Mouse (Mus musculus) left cerebral cortex, adult 11 months (tissue): ENCODE data around the gene Prdm10.

Experiments
- DNase-seq: peaks from one replicate; pipeline ENCODE4 v3.0.0; 2022; ENCODE audit warnings: low spot score

Prdm10 gene

DNA sequence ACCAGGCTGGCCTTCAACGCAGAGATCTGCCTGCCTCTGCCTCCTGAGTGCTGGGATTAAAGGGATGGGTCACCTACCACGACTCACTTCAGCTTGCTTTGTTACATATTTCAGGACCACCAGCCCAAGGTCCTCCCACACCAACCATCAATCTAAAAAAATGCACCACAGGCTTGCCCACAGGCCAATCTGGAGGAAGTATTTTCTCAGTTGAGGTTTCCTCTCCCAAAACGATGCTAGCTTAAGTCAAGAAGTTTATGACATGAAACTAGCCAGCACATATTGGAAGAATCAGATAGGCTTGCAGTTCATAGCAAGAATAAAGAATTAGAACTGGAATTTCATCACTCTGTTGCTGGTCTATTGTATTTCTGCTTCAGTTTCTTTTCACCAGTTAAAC lies 24.0 kb downstream of the Prdm10 start:
- DNase-seq = no peak

DNA sequence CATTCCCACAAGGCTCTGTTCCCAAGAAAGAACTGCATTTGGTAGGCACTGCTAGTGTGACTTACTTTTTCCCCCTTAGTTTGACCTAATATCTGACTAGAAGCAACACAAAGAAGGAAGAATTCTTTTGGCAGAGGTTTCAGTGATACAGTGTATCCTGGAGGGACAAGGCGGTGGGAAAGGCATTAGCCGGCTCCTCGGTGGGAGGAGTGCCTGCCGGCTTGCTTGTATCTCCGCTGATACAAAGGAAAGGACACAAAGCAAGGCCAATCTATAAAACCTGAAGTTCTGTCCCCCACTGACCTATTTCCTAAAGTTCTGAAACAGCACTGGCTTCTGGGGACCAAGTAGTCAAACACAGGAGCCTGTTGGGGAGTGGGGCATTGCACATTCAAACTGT lies 24.8 kb downstream of the Prdm10 start:
- DNase-seq = no peak

DNA sequence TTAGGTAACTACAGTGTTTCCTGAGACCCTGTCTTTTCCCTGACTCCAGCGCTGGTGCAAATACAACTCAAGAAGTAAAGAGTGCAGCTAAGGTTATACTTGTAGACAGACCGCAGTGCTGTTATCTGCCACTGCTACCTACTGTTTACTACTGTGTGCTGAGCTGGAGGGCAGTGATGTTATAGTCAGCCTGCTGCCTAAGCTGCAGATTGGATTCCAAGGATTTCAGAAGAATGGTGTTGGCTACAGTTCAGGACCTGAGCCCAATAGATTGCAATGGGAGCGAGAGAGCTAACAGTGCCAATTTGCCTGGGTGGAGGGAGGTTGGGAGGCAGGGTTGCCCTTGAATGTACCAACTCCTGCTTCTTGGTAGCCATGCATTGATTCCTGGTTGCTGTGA lies 25.5 kb downstream of the Prdm10 start:
- DNase-seq = no peak

DNA sequence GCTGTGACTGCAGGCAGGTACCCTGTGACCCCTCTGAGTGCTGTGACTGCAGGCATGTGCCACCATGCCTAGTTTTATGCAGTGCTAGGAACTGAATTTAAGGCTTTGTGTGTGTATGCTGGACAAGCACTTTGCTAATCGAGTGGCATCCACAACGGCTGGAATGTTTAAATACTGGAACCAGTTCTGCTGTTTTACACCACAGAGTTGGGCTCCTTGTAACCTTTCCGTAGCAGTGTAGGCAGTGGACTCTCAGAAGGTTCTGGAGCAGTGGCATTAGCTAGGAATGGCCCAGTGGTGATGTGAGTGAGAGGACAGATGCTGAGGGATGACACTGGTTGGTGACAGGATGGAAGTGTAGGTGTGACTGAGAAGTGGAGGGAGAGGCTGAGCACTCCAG lies 26.9 kb downstream of the Prdm10 start:
- no peak for DNase-seq

DNA sequence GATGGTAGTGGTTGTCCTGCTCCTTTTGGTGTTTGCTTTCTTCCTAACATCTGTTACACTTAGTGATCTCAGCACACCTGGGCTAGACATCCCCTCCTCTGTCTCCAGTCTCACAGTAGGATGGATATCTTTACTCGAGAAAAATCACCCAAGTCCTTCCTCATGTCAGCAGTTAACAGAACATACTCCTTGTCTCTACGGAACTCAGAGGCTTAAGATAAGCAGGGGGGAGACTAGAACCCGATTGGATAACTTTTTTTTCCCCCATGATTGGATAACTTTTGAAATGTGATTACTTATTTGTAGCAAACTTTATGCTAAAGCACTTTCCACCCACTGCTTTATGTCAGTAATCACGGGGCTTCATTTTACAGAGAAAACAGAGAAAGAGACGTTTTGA lies 28.7 kb downstream of the Prdm10 start:
- DNase-seq = no peak

DNA sequence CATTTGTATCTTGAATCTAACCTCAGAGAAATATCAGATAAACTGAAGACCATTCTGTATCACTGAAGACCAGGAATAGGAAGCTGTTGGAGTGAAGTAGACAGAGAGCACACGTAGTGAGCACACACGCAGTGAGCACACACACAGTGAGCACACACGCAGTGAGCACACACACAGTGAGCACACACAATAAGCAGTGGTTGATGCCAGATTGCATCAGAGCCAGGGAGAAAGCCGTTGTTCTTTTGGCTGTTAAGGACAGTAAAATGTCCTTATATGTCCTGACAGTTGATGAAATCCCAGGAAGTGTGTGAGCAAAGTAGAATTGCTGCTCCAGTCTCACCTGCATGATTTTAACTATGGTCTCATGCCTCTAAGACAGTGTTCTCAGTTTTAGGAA lies 30.3 kb downstream of the Prdm10 start:
- no peak for DNase-seq

DNA sequence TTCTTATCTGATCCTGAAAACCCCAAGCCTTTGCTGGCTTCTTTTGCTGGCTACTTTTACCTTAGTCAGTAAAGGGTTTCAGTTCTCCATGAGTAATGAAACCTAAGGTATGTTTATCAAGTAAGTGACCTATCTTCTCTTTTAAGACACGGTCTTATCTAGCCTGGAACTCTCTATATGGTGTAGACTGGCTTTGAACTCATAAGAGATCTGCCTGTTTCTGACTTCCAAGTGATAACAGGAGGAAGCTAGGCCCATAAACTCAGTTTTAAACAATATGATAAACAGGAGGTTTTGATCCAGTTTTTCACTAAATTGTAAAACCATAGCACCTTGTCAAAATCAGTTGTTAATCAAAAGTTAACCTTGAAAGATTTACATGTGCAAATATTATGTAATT lies 33.5 kb downstream of the Prdm10 start:
- no peak for DNase-seq

DNA sequence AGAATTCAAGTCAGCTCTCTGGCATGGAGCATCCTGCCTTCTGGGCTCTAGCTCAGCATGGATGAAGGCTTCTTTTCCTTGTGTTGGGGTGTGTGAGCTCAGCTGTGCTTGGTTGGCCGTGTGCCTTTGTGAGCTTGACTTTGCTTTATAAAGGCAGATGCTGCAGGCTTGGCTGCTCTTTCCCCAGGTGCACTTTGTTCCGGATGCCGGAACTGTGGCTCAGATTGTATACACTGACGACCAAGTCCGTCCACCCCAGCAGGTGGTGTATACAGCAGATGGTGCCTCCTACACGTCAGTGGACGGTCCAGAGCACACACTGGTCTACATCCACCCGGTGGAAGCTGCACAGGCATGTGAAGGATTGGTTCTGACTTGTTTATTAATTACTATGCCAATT lies 35.6 kb downstream of the Prdm10 start:
- DNase-seq = no peak

DNA sequence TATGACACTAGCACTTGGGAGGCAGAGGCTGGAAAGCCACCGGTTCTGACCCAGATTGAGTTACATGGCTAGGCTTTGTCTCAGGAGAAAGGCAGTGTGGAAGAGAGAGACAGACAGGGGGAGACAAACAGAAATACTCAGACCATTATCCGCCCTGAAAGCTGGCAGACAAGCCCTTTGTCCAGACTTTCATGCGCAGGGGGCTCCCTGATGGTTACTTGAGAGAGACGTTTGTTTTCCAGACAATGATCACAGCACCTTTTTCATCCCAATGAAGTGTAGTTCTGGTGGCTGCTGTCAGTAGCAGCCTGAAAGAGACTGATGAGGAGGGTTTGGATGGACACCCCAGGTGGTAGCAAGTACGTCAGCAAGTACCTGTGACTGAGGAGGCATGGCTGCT lies 38.6 kb downstream of the Prdm10 start:
- no peak for DNase-seq

DNA sequence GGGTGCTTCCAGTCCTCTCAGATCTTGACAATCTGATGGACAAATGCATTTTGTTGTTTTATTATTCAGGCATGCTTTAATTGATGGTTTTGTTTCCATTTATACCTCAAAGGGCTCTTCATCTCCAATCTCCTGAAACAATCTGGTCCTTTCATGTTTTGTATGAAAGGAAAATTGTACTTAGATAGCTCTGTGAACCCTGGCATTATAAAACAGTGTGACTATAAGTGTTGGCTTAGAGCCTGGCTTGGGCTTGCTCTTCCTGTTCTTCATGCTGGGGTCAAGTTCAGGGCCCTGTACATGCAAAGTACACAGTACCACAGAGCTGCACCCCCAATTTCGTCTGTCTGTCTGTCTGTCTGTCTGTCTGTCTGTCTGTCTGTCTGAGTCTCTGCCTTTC lies 40.4 kb downstream of the Prdm10 start:
- DNase-seq = no peak

DNA sequence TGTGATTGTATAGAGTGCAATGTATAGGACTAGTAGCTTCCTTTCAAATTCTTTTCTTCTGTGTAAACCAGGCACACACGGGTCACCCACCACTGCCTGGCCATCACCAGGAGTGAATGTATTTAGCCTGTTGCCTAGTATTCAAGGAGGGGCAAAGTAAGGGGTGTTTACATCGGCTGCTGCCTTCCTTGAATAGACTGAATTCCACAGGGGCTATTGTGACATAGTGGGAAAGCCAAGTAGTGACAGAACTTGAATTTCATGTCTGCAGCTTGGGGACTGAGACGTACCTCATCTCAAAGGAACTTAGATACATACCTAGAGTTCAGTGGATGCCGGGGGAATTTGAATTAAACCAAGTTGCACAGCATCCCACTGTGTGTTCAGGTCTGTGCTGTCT lies 41.2 kb downstream of the Prdm10 start:
- DNase-seq = no peak

DNA sequence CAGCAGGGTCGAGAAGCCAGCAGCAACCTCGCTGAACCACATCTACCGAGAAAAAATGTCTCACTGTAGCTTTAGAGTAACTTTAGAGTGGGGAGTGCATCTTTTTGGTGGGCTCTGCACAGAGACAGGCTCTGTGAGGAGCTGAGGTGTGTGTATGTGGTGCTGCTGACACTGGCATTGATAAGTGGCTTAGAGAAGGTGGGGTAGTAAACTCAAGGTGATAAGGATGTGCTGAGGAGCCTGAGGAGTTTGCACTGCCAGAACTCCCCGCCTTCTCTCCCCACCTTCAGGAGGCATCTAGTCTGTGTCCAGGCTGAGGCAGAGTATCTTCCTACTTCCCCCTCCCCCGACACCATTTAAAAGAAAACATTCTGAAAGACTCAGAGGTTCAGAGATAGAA lies 41.8 kb downstream of the Prdm10 start:
- DNase-seq = no peak

DNA sequence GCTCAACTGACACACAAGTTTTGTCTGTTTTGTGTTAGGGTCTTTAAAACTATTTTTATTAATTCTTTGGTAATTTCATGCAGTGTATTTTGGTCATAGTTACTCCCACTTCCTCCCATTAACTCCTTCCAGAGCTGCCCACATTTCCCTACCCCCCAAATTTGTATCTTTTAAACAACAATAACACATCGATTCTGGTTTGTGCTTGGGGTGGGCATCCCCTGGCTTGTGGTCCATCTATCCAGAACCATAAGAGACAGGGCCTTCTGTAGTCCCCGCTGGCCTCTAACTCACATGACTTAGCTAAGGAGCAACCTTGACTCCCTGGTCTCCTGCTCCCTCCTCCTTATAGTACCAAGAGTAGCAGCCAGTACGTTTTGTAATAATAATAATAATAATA lies 50.5 kb downstream of the Prdm10 start:
- DNase-seq = no peak

DNA sequence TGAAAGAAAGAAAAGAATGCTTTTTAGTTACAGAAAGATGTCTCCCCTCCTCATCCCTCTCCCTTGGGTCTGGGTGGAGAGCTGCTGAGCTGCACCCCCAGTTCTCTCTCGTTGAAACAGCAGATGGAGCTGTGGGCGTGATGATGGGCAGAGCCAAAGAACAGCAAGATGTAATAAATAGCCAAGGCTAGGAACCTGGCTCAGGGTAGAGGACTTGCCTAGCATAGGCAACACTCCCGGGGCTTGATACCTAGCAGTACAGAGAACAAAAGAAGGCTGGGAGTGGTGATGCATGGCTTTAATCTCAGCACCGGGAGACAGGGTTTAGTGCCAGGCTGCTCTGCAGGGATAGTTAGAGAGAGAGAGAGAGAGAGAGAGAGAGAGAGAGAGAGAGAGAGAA lies 50.9 kb downstream of the Prdm10 start:
- DNase-seq = peak; percentile 66

DNA sequence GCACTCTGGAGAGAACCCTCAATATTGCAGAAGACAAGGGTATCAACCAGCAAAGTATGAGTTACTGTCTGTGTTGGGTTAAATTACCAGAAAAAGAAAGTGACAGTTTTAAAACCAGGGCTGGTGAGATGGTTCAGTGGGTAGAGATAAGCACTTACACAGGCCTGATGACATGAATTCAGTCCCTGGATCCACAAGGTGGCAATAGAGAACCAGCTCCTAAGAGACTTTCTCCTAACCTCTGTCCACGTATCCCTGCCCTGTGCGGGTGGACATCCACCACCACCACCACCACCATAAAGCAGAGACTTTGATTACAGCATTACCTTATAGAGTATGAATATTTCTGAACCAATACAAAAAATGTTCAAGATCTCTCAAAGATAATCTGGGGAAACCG lies 51.6 kb downstream of the Prdm10 start:
- no peak for DNase-seq

DNA sequence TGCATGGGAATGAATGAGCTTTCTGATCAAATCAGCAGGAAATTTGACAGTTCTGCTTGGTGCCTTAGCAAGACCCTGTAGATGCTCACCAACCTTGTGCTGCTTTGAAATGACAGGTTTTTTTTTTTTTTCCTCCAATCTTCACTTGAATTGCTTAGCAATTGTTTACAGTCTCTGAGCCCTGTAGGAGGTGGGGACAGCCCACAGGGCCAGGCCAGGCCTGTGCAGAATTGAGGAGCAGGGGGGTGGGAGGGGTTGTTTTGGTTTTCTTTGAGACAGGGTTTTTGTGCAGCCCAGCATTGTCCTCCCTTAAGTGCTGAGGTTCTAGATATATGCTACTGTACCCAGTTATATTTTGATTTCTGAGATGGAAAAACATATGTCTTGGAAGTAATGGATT lies 52.5 kb downstream of the Prdm10 start:
- DNase-seq = no peak

DNA sequence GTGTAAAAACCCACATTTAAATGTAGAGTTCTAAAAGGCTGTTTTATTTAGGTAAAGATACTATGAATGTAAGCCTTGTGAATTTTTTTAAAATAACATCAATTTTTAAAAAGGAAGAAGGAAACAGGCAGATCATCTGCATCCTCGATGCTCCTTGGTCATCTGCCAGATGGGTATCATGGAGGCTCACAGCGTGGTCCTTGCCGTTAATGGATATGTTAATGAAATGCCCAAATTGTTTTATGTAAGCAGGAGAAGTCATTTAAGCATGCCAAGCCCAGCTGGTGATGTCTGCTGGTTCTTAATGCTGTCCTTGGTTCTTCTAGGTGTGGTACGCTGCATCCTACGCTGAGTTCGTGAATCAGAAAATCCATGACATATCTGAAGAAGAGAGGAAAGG lies 54.7 kb downstream of the Prdm10 start:
- no peak for DNase-seq

DNA sequence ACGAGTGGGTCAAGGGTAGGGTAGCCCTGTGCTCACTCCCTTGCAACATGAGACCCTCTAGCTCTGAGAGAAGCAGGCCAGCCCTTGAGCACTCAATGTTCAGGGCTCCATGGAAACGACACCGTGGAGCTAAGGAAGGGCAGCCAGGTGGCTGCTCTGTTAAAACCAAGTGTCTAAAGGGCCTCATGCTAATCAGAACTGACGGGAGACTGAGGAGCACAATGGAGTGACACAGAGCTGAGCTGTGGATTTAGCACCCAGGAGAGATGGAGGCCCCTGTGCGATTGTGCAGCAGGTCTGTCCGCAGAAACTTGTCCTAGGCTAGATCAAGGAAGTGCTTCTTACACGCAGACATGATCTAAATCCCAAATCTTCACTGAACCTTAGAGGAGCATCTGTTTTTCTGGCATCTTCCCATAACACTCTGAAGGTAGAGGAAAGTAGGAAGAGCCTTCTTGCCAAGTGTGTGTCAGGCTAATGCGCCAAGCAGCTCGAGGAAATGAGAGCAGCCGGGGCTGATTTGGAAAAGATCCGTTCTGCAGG lies 64.0 kb downstream of the Prdm10 start:
- DNase-seq = no peak

DNA sequence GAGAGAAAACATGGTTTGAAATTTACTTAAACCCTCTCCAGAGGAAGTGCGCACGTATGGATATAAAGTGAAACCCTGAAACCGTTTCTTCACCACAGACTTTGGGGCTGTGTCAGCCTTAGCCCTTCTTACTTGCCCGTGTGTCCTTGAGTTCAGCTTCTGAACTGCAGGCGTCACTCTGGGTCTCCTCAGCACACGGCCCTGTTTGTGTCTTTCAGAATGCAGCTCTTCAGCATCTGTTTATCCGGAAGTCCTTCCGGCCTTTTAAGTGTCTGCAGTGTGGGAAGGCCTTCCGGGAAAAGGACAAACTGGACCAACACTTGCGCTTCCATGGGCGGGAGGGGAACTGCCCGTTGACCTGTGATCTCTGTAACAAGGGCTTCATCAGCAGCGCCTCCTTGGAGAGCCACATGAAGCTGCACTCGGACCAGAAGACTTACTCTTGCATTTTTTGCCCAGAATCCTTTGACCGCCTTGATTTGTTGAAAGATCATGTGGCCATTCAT lies 66.3 kb downstream of the Prdm10 start:
- no peak for DNase-seq

DNA sequence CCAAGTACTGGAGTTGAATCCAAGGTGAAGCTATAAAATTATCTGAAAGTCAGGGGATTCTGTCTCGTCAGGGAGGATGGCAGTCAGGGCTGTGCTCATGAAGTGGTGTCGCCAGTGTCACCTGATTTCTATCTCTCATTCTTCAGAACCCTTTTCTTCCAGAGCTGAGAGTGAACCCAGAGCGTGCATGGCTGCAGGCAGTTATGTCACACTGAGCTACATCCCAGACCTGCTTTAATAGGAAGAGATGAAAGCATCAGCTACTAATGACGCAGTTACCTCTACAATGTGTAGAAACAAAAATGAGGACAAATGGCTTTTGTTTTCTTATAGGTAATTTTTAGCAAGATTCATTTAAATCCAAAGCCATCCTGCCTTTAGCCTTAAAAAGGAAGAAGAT lies 68.1 kb downstream of the Prdm10 start:
- DNase-seq = no peak

DNA sequence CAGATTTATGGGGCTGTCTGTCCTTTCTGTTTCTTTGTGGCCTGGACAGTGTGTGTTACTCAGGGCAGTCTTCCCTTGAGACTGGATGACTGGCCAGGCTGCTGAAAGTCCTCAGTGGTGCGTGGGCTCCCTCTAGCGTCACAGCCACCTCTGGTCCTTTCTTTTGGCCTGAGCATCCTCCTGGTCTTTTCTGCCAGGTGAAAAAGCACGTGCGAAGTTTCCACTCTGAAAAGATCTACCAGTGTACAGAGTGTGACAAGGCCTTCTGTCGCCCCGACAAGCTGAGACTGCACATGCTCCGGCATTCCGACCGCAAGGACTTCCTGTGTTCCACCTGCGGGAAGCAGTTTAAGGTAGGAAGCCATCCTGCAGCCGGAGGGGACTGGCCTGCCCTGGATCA lies 68.6 kb downstream of the Prdm10 start:
- DNase-seq = peak; percentile 46

DNA sequence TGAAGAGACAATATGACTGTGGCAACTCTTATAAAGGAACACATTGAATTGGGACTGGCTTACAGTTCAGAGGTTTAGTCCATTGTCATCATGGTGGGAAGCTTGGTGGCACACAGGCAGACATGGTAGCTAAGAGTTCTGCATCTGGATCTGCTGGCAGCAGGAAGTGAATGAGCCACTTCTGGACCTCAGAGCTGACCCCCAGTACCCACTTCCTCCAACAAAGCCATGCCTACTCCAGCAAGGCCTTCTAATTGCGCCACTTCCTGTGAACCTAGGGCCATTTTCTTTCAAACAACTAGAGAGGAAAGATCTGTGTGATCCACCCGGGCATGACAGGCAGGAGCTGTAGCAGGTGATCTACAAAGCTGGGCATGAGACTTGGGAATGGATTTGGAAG lies 72.4 kb downstream of the Prdm10 start:
- no peak for DNase-seq

DNA sequence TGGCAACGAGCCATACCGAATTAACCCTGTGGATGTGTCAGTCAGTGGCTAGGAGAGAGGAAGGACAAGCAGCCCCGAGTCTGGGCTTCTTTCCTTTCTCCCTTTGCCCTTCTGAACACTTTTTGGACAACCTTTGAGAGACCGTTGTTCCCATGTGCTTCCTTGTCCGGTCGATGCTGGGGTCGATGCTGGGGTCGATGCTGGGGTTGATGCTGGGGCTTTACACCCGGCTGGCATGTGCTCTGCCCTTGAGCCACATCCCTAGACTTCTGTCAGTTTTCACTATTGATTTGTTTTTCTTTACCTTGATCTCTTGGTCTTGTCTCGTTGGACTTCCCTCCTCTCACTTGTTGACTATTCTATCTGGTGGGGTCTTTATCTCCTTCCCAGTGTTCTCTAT lies 73.2 kb downstream of the Prdm10 start:
- no peak for DNase-seq

DNA sequence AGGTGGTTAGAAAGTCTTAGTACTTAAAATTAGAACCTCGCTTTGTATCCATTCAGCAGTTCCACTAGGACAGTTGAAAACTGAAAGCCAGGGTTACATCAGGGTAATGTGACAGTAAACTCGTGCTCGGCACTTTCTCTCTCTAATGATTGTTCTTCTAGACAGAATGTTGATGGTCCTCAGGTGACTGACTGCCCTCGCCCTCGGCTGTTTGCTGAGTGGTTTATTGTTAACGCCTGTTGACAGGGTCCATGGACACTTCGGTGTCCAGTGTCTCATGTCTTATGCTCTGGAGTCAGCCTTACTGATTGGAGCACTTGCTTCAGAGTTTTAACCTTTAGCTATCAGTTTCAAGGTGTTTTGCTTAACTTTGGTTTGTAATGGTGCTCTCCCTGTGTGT lies 73.7 kb downstream of the Prdm10 start:
- DNase-seq = no peak
